Mouse (Mus musculus) CH12F3 (cell line): ENCODE measurements around the gene Aida.
"Not testable (repeated sequence)": the region's sequence is repeated elsewhere in the genome, so short reads cannot be mapped to it uniquely, and the experiment has no call there.

ENCODE experiments used
- in situ Hi-C: fragments of 300-500 bp; cut with MboI; formaldehyde crosslinking; loops from 2 replicates; pipeline ENCODE4 v1.14.3; 2020; ENCODE audit warnings: low sequenced_read_pairs

The Aida gene

GRCm38 (mm10) chr1:183296465-183296864, at the start of gene Aida:
TSS of gene Aida (plus strand) at chr1:183296590.
- in situ Hi-C loops = no loop called here

- in situ Hi-C loops = loop anchor here (25.0 kb wide), 1 partner anchor 686 kb away; the partner anchor contains the start of gene Capn8
These were observed 48.2 kb upstream of the Aida start for GRCm38 (mm10) chr1:183248144-183248543.

- in situ Hi-C loops = no loop called here
These were observed 45.8 kb upstream of the Aida start for GRCm38 (mm10) chr1:183250612-183251011.

GRCm38 (mm10) chr1:183251818-183252217, 44.6 kb upstream of the Aida start:
- in situ Hi-C loops = no loop called here

- in situ Hi-C loops = no loop called here
These were observed 43.8 kb upstream of the Aida start for GRCm38 (mm10) chr1:183252574-183252973.

GRCm38 (mm10) chr1:183264145-183265008, 32.0 kb upstream of the Aida start:
- in situ Hi-C loops = no loop called here

GRCm38 (mm10) chr1:183265921-183266467, 30.4 kb upstream of the Aida start:
- in situ Hi-C loops = no loop called here

GRCm38 (mm10) chr1:183267666-183268065, 28.7 kb upstream of the Aida start:
- in situ Hi-C loops = no loop called here

- in situ Hi-C loops = no loop called here
These were observed 23.2 kb upstream of the Aida start for GRCm38 (mm10) chr1:183272867-183273818.

GRCm38 (mm10) chr1:183274385-183274784, 22.0 kb upstream of the Aida start:
- in situ Hi-C loops = no loop called here

GRCm38 (mm10) chr1:183275763-183276162, 20.6 kb upstream of the Aida start:
- in situ Hi-C loops = no loop called here

GRCm38 (mm10) chr1:183288351-183288750, 8.0 kb upstream of the Aida start:
- in situ Hi-C loops = no loop called here

- in situ Hi-C loops = no loop called here
These were observed 6.8 kb upstream of the Aida start for GRCm38 (mm10) chr1:183289576-183289975.

- in situ Hi-C loops = no loop called here
These were observed 540 bp downstream of the Aida start, which contains the start of gene Brox for GRCm38 (mm10) chr1:183296877-183297383. TSS of gene Brox (minus strand) at chr1:183297269.

- in situ Hi-C loops = no loop called here
These were observed 1.1 kb downstream of the Aida start for GRCm38 (mm10) chr1:183297473-183297885.

GRCm38 (mm10) chr1:183297886-183298489, 1.6 kb downstream of the Aida start:
- in situ Hi-C loops = no loop called here

GRCm38 (mm10) chr1:183299161-183299560, 2.8 kb downstream of the Aida start:
- in situ Hi-C loops = no loop called here

GRCm38 (mm10) chr1:183307555-183307954, 11.2 kb downstream of the Aida start:
- in situ Hi-C loops = no loop called here

GRCm38 (mm10) chr1:183308476-183308875, 12.1 kb downstream of the Aida start:
- in situ Hi-C loops = no loop called here

GRCm38 (mm10) chr1:183309601-183310000, 13.2 kb downstream of the Aida start:
- in situ Hi-C loops = not testable (repeated sequence)
